Mouse (Mus musculus) brown adipose tissue, adult 24 weeks (tissue): ENCODE measurements around the gene Rab30. TPM values are rescaled to one million over a fixed set of nuclear protein-coding genes. Genes with fewer than 3 reads are reported as not detected.
"Not testable (repeated sequence)": the region's sequence is repeated elsewhere in the genome, so short reads cannot be mapped to it uniquely, and the experiment has no call there.

Source experiments
- H3K27ac ChIP-seq: fragments of 200-500 bp; replicated peaks from 2 replicates; pipeline ENCODE4 v1.5.1; 2012; ENCODE audit warnings: low read depth, mild to moderate bottlenecking, low read length
- H3K4me1 ChIP-seq: fragments of 200-500 bp; 2 replicates; pipeline ENCODE4 v1.6.1; 2012; ENCODE audit warnings: low read length, mixed read lengths; ENCODE audit not compliant: control insufficient read depth, insufficient read depth, insufficient read length
- H3K4me3 ChIP-seq: fragments of 200-500 bp; 2 replicates; pipeline ENCODE4 v1.5.1; 2012; ENCODE audit warnings: low read depth, mild to moderate bottlenecking, low read length, moderate library complexity; ENCODE audit not compliant: insufficient read depth
- polyA plus RNA-seq: library from polyadenylated mRNA; stranded (reverse); fragments of >200 nt; gene quantifications from 2 replicates; pipeline ENCODE4 v1.2.4, GENCODE M21; 2012; ENCODE audit not compliant: missing spikeins, insufficient read depth, insufficient read length

The Rab30 gene
- polyA plus RNA-seq = 16.0 and 20.6 TPM in 2 replicates

GRCm38 (mm10) chr7:92741152-92741860 is at the start of gene Rab30:
Rab30 (plus strand) TSS chr7:92741603.
- 0 out of 2 replicates have a peak, but pooled peaks cover 2% of the 10 kb centered on the region for H3K4me1 ChIP-seq
- peak within 1 kb of the TSS; percentile 86 for H3K4me3 ChIP-seq
- H3K27ac ChIP-seq = peak within 1 kb of the TSS; percentile 98

GRCm38 (mm10) chr7:92696395-92696794 is 45.0 kb upstream of the Rab30 start:
- Histone ChIP-seq H3K27ac (no peak overlapping the region), H3K4me1 (no peaks in the 10 kb centered on the region), H3K4me3 (no peak overlapping the region)

GRCm38 (mm10) chr7:92698770-92699169 is 42.6 kb upstream of the Rab30 start:
- peaks cover 3% of the 10 kb centered on the region; the same call in 1 of the 2 replicates for H3K4me1 ChIP-seq
- H3K4me3 ChIP-seq = no peak overlapping the region
- H3K27ac ChIP-seq = no peak overlapping the region

DNA sequence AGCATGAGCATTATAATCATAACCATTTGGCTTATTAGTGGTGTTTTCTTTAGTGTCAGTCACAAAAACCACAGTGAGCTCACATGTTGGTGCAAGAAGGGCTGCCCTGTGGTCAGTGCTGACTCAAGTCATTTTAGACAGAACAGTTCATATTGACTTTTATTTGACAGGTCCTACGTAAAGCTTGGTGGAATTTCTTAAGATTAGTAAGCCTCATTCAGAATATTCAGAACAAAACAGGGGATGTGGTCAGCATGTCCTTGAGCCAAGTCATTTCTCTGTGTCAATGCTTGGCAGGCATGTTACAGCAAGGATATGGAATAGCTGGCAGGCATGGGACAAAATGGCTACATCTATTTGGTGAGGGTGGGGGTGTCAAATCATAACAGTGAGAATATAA is 37.7 kb upstream of the Rab30 start:
- Histone ChIP-seq H3K4me3 (no peak overlapping the region), H3K4me1 (peaks cover 5% of the 10 kb centered on the region; the same call in 1 of the 2 replicates), H3K27ac (peak overlapping the region; percentile 83)

- Histone ChIP-seq H3K27ac (peak overlapping the region; percentile 84), H3K4me1 (peaks cover 5% of the 10 kb centered on the region; the same call in 1 of the 2 replicates)
These were observed 35.9 kb upstream of the Rab30 start for GRCm38 (mm10) chr7:92705534-92705933.

GRCm38 (mm10) chr7:92706711-92707110 is 34.7 kb upstream of the Rab30 start:
- H3K4me1 ChIP-seq = peaks cover 5% of the 10 kb centered on the region; the same call in 1 of the 2 replicates
- no peak overlapping the region for H3K4me3 ChIP-seq
- no peak overlapping the region for H3K27ac ChIP-seq

More at GRCm38 (mm10) chr7:92705534-92705933, 35.9 kb upstream of the Rab30 start:
- no peak overlapping the region for H3K4me3 ChIP-seq

DNA sequence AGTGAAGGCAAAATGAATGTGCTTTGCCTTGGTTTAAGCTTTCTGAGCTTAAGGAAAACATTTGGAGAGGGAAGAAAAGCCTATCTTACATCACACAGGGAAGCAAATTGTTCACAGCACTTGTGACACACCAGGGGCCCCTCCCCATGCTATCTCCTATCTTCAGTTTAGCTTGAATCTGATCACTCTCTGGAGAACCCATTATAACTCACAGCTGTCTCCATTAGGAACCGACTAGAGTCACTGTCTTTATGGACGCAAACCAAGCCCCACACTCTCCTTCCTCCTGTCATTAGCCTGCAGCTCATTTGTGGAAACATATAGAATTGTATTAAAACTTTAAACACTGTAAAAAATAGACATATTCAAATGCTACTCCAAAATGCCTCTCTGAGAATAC is 31.8 kb upstream of the Rab30 start:
- Histone ChIP-seq H3K27ac (no peak overlapping the region), H3K4me1 (no peaks in the 10 kb centered on the region; the same call in 1 of the 2 replicates), H3K4me3 (no peak overlapping the region)

DNA sequence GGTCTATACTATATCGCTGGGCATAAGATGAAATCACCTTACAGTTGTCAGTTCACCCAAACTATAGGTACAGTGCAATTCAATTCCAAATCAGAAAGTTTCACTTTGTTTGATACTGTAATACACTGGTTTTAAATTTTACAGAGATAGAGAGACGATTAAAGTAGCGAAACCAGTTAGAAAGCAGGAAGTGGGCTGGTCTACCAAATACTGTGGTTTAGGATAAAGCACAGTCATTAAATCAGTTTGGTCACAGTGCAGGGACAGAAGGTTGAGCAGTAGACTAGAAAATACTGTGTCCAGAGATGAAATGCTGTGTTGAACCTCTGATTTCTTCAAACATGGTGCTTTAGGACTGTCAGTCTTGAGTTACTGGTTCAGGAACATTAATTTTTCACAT is 29.8 kb upstream of the Rab30 start:
- Histone ChIP-seq H3K4me1 (no peaks in the 10 kb centered on the region), H3K27ac (no peak overlapping the region), H3K4me3 (no peak overlapping the region)

DNA sequence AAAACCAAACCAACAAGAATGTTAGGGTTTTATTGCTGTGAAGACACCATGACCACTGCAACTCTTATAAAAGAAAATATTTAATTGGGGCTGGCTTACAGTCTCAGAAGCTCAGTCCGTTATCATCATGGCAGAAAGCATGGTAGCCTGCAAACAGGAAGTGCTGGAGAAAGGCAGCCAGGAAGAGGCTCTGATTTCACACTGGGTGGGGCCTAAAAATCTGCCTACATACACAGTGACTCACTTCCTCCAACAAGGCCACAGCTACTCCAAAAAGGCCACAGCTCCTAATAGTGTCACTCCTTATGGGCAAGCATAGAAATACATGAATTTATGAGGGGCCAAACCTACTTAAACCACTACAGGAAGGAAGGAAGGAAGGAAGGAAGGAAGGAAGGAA is 26.3 kb upstream of the Rab30 start:
- H3K4me3 ChIP-seq = no peak overlapping the region
- H3K4me1 ChIP-seq = peaks cover 2% of the 10 kb centered on the region; the same call in 1 of the 2 replicates
- H3K27ac ChIP-seq = no peak overlapping the region

- Histone ChIP-seq H3K4me3 (no peak overlapping the region), H3K27ac (no peak overlapping the region), H3K4me1 (peaks cover 2% of the 10 kb centered on the region; the same call in 1 of the 2 replicates)
These were observed 21.1 kb upstream of the Rab30 start for GRCm38 (mm10) chr7:92720156-92720905.

GRCm38 (mm10) chr7:92723750-92724149 is 17.7 kb upstream of the Rab30 start:
- Histone ChIP-seq H3K4me3 (no peak overlapping the region), H3K27ac (no peak overlapping the region), H3K4me1 (peaks cover 2% of the 10 kb centered on the region; the same call in 1 of the 2 replicates)

- Histone ChIP-seq H3K27ac (no peak overlapping the region), H3K4me1 (peaks cover under 1% of the 10 kb centered on the region; the same call in 1 of the 2 replicates), H3K4me3 (no peak overlapping the region)
These were observed 17.1 kb upstream of the Rab30 start for GRCm38 (mm10) chr7:92724261-92724660.

DNA sequence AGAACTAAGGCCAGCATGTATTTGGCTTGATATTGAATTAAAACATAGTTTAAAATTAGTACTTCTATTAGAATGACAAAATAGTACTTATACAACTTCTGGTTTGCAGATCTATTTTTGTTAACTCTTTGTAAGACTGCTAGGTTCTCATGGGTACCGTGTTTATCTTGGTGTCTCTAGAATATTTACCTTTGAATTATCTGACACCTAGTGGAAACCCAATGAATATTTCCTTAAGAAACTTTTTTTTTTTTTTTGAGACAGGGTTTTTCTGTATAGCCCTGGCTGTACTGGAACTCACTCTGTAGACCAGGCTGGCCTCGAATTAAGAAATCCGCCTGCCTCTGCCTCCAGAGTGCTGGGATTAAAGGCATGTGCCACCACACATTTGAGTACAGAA is 11.8 kb upstream of the Rab30 start:
- not testable (repeated sequence) for H3K4me1 ChIP-seq, H3K27ac ChIP-seq, H3K4me3 ChIP-seq

DNA sequence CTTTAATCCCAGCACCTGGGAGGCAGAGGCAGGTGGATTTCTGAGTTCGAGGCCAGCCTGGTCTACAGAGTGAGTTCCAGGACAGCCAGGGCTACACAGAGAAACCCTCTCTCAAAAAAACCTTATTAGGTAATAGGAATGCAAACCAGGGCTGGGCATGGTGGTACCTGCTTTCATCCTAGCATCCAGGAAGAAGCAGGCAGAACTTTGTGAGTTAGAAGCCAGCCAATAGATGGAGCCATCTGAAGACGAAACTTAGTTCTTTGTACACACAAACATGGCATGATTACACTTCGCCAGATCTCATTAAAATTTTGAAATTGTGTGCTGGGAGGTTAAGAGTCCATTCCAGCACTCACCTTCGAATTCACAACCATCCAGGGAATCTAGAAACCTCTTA is 10.9 kb upstream of the Rab30 start:
- no peak overlapping the region for H3K27ac ChIP-seq
- no peak overlapping the region for H3K4me3 ChIP-seq
- H3K4me1 ChIP-seq = no peaks in the 10 kb centered on the region

GRCm38 (mm10) chr7:92730959-92731358 is 10.4 kb upstream of the Rab30 start:
- no peak overlapping the region for H3K27ac ChIP-seq
- no peaks in the 10 kb centered on the region for H3K4me1 ChIP-seq
- H3K4me3 ChIP-seq = no peak overlapping the region
